Mouse (Mus musculus) limb, embryonic 14.5 days (tissue): Measurements from ENCODE around the gene Mrpl38. TPM values are rescaled to one million over a fixed set of nuclear protein-coding genes. Genes with fewer than 3 reads are reported as not detected.

Experiments used
- ATAC-seq: fragments of 200-750 bp; cut with Nextera tagmentation; 2 replicates; pipeline ENCODE4 v1.8.0; 2017; ENCODE audit warnings: low read depth, moderate number of reproducible peaks, moderate TSS enrichment; ENCODE audit not compliant: low FRiP score
- DNase-seq: peaks from one replicate; pipeline ENCODE4 v3.0.0-alpha.2; 2015; ENCODE audit warnings: low spot score
- H3K27ac ChIP-seq: fragments of 300-500 bp; sonication (generic); replicated peaks from 2 replicates; pipeline ENCODE4 v1.5.1; 2014; ENCODE audit warnings: low read depth, mild to moderate bottlenecking, low read length, moderate library complexity, mixed read lengths
- H3K27me3 ChIP-seq: fragments of 300-500 bp; sonication (generic); 2 replicates; pipeline ENCODE4 v1.6.1; 2014; ENCODE audit warnings: low read length, mixed read lengths; ENCODE audit not compliant: control insufficient read depth, insufficient read depth
- H3K36me3 ChIP-seq: fragments of 300-500 bp; sonication (generic); 2 replicates; pipeline ENCODE4 v1.6.1; 2014; ENCODE audit warnings: mild to moderate bottlenecking, low read length, moderate library complexity, mixed read lengths; ENCODE audit not compliant: control insufficient read depth, insufficient read depth
- H3K4me1 ChIP-seq: fragments of 300-500 bp; sonication (generic); 2 replicates; pipeline ENCODE4 v1.6.1; 2014; ENCODE audit warnings: antibody characterized with exemption, low read length, mixed read lengths; ENCODE audit not compliant: control insufficient read depth, insufficient read depth
- H3K4me2 ChIP-seq: fragments of 300-500 bp; sonication (generic); replicated peaks from 2 replicates; pipeline ENCODE4 v1.6.1; 2014; ENCODE audit warnings: low read depth, mild to moderate bottlenecking, low read length, moderate library complexity; ENCODE audit not compliant: severe bottlenecking
- H3K4me3 ChIP-seq: fragments of 300-500 bp; sonication (generic); replicated peaks from 2 replicates; pipeline ENCODE4 v1.5.1; 2014; ENCODE audit warnings: low read length
- H3K9ac ChIP-seq: fragments of 300-500 bp; sonication (generic); 2 replicates; pipeline ENCODE4 v1.6.1; 2014; ENCODE audit warnings: mild to moderate bottlenecking, low read depth, low read length, moderate library complexity; ENCODE audit not compliant: severe bottlenecking
- H3K9me3 ChIP-seq: fragments of 300-500 bp; sonication (generic); 2 replicates; pipeline ENCODE4 v1.6.1; 2016; ENCODE audit warnings: low read length; ENCODE audit not compliant: control insufficient read depth
- POLR2A ChIP-seq: fragments of 200-500 bp; IDR thresholded peaks from 2 replicates; pipeline ENCODE4 v1.8.0; 2012; ENCODE audit warnings: inconsistent platforms, mild to moderate bottlenecking, moderate library complexity, borderline replicate concordance; ENCODE audit not compliant: insufficient read depth, insufficient read length; ENCODE audit errors: extremely low read depth
- WGBS: fragments of 180-500 bp; shearing (Covaris S2); extraction: QIAGEN DNeasy Blood & Tissue Kit; methylation state at CpG from one replicate; pipeline ENCODE4 v1.1.7; 2014; 5-methylcytosine and 5-hydroxymethylcytosine counted together
- polyA plus RNA-seq, 2 experiments: library from polyadenylated mRNA; depleted of rRNA in 1 of 2; stranded (reverse) in 1 of 2; unstranded in 1 of 2; fragments of >200 nt; fragmentation: Nextera tagmentation in 1 of 2; extraction: Ambion mirVana in 1 of 2; gene quantifications; 2 replicates each; pipeline versions ENCODE4 v1.2.1 to v1.2.3; 2012 to 2014

Mrpl38 gene
- polyA plus RNA-seq, 2 experiments, result 56.4 to 85.8 TPM

GRCm38 (mm10) chr11:116132366-116133333 lies 6.0 kb downstream of the Mrpl38 start:
- DNase-seq (no peak), ATAC-seq (no peak)
- no peak for TF ChIP-seq POLR2A
- Histone ChIP-seq H3K27me3 (no peaks in the 10 kb centered on the region), H3K9me3 (no peaks in the 10 kb centered on the region), H3K27ac (no peak overlapping the region), H3K4me3 (no peak overlapping the region), H3K4me1 (peaks cover 13% of the 10 kb centered on the region), H3K4me2 (no peak overlapping the region), H3K9ac (no peak overlapping the region), H3K36me3 (peaks cover 38% of the 10 kb centered on the region)
- WGBS, result 75% methylated on average over 16 of the region's 16 CpGs

GRCm38 (mm10) chr11:116131349-116132170 lies 7.1 kb downstream of the Mrpl38 start:
- Histone ChIP-seq H3K9ac (peak overlapping the region; percentile 77), H3K36me3 (peaks cover 32% of the 10 kb centered on the region), H3K27ac (peak overlapping the region; percentile 89; the same call in 1 of the 2 replicates), H3K27me3 (no peaks in the 10 kb centered on the region), H3K4me3 (peak overlapping the region; percentile 58), H3K9me3 (no peaks in the 10 kb centered on the region), H3K4me2 (peak overlapping the region; percentile 70), H3K4me1 (peaks cover 22% of the 10 kb centered on the region)
- DNase-seq (no peak), ATAC-seq (no peak)
- WGBS, result 84% methylated on average over 15 of the region's 15 CpGs
- no peak for TF ChIP-seq POLR2A

- Histone ChIP-seq H3K4me1 (peaks cover 23% of the 10 kb centered on the region), H3K27ac (peak within 1 kb of the TSS; percentile 89), H3K27me3 (no peaks in the 10 kb centered on the region), H3K4me3 (peak within 1 kb of the TSS; percentile 58), H3K36me3 (peaks cover 36% of the 10 kb centered on the region), H3K9ac (peak within 1 kb of the TSS; percentile 77), H3K9me3 (no peaks in the 10 kb centered on the region), H3K4me2 (peak within 1 kb of the TSS; percentile 70)
- 1% methylated on average over 63 of the region's 69 CpGs for WGBS
- DNase-seq (peak; percentile 83), ATAC-seq (peak; percentile 82)
- 0 out of 2 replicates have a peak, but pooled peaks have one; percentile 35 for TF ChIP-seq POLR2A
Observed at GRCm38 (mm10) chr11:116130488-116131205, 8.0 kb downstream of the Mrpl38 start, which contains the start of gene Trim65. Gene Trim65 (minus strand): TSS chr11:116131128.

- Histone ChIP-seq H3K36me3 (peaks cover 39% of the 10 kb centered on the region), H3K27me3 (no peaks in the 10 kb centered on the region), H3K9ac (peak overlapping the region; percentile 77), H3K9me3 (no peaks in the 10 kb centered on the region), H3K27ac (peak overlapping the region; percentile 89; the same call in 1 of the 2 replicates), H3K4me3 (peak overlapping the region; percentile 58), H3K4me2 (peak overlapping the region; percentile 70), H3K4me1 (peaks cover 23% of the 10 kb centered on the region)
- ATAC-seq (peak; percentile 9; the same call in 1 of the 2 replicates), DNase-seq (no peak)
- WGBS, result 49% methylated on average over 8 of the region's 8 CpGs
- no peak for TF ChIP-seq POLR2A
Observed at GRCm38 (mm10) chr11:116129993-116130487, 8.6 kb downstream of the Mrpl38 start.
